Mouse (Mus musculus): ENCODE results near the gene Cdkl4. TPM values are rescaled to one million over a fixed set of nuclear protein-coding genes. Genes with fewer than 3 reads are reported as not detected.
A peak's percentile ranks its signal among the peaks of the same experiment; 100 is the strongest.
"Not testable (repeated sequence)": the region's sequence is repeated elsewhere in the genome, so short reads cannot be mapped to it uniquely, and the experiment has no call there.

Cdkl4 gene
- polyA plus RNA-seq, 1 experiment, result 0.52 TPM

DNA sequence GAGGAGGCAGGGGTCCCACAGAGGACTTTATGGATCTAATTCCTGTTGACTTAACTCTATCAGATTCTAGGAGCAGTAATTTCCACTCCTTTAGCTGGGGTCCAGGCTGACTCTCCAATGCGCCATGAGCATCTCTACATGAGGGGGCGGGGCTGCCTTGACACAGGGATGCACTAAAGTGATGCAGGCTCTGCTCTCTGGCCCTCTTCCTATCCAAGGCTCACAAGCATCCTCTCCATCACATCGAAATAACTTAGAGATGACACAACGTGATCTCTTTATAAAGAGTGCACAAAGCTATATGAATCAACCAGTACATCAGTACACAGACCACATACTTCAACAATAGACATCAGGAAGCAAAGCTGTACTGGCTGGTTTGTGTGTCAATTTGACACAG is 6.2 kb downstream of the Cdkl4 start:
- Histone ChIP-seq H3K4me1 (ENCODE audit: control insufficient read depth, insufficient read depth, low read length) (no peaks in the 10 kb centered on the region), H3K4me3 (replicated peaks; ENCODE audit: control insufficient read depth, low read depth, low read length) (no peak overlapping the region), H3K27ac (ENCODE audit: control insufficient read depth, insufficient read depth, low read depth, low read length, poor library complexity) (no peak overlapping the region)
- no peak for TF ChIP-seq POLR2A (IDR thresholded peaks at IDR 0.05; ENCODE audit: borderline replicate concordance, control insufficient read depth, low read depth, low read length)
- no peak for TF ChIP-seq CTCF (IDR thresholded peaks at IDR 0.05; ENCODE audit: control insufficient read depth, insufficient read depth, low read length)
- WGBS, result 86% methylated on average over 4 of the region's 4 CpGs

DNA sequence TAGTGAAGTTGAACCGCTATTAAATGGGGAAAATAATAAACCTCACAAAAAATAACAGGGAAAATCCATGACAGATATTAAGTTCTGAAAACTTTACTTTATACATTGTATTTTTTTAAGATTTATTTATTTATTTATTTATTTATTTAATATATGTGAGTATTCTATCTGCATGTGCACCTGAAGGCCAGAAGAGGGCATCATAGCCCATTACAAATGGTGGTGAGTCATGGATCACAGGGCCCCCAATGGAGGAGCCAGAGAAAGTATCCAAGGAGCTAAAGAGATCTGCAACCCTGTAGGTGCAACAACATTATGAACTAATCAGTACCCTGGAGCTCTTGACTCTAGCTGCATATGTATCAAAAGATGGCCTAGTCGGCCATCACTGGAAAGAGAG is 7.9 kb downstream of the Cdkl4 start:
- H3K4me3 ChIP-seq (replicated peaks; ENCODE audit: control insufficient read depth, low read depth, low read length); H3K27ac ChIP-seq (ENCODE audit: control insufficient read depth, insufficient read depth, low read depth, low read length, poor library complexity); H3K4me1 ChIP-seq (ENCODE audit: control insufficient read depth, insufficient read depth, low read length): not testable (repeated sequence)
- 88% methylated on average over 1 of the region's 2 CpGs for WGBS

- WGBS, result 86% methylated on average over 6 of the region's 6 CpGs
- Histone ChIP-seq H3K27ac (ENCODE audit: control insufficient read depth, insufficient read depth, low read depth, low read length, poor library complexity) (no peak overlapping the region), H3K4me1 (ENCODE audit: control insufficient read depth, insufficient read depth, low read length) (no peaks in the 10 kb centered on the region), H3K4me3 (replicated peaks; ENCODE audit: control insufficient read depth, low read depth, low read length) (no peak overlapping the region)
- TF ChIP-seq POLR2A (IDR thresholded peaks at IDR 0.05; ENCODE audit: borderline replicate concordance, control insufficient read depth, low read depth, low read length) (no peak), CTCF (IDR thresholded peaks at IDR 0.05; ENCODE audit: control insufficient read depth, insufficient read depth, low read length) (no peak)
These were observed 8.6 kb downstream of the Cdkl4 start for GRCm38 (mm10) chr17:80568842-80569601.

DNA sequence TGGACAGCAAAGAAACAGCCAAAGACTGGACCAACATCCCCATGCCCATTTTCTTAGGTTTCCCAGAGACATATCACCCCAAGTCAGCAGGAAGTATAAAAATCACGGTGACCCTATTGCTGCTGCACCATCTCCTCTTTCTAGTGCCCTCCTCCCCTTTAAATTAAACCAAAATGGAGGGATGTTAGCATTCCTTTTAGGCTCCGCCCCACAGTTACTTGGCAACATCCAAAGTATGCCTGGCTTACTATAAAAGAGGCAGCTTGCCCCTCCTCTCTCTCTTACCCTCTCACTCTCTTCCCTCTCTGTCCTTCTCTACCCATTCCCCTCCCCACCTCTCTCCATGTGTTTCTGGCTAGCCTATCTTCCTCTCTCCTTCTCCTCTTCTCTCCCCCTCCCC is 9.2 kb downstream of the Cdkl4 start:
- Histone ChIP-seq H3K27ac (ENCODE audit: control insufficient read depth, insufficient read depth, low read depth, low read length, poor library complexity) (no peak overlapping the region), H3K4me3 (replicated peaks; ENCODE audit: control insufficient read depth, low read depth, low read length) (no peak overlapping the region), H3K4me1 (ENCODE audit: control insufficient read depth, insufficient read depth, low read length) (no peaks in the 10 kb centered on the region)
- TF ChIP-seq POLR2A (IDR thresholded peaks at IDR 0.05; ENCODE audit: borderline replicate concordance, control insufficient read depth, low read depth, low read length) (no peak), CTCF (IDR thresholded peaks at IDR 0.05; ENCODE audit: control insufficient read depth, insufficient read depth, low read length) (no peak)
- 75% methylated on average over 2 of the region's 2 CpGs for WGBS

DNA sequence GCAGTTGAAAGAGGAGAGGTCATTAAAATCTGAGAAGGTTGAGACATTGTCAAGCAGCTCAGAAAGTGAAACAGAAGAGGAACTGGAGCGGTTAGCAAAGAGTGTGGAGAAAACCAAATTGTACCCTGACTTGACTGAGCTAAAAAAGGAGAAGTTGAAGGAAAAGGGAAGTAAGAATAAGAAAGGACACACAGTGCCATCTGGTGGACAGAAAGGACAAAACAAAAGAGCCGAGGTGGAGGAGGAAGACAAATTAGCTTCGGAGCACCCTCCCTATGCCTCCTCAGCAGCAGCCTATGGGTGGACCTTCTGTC is 13.0 kb downstream of the Cdkl4 start:
- H3K27ac ChIP-seq (ENCODE audit: control insufficient read depth, insufficient read depth, low read depth, low read length, poor library complexity), result peak overlapping the region; percentile 98
- H3K4me3 ChIP-seq (replicated peaks; ENCODE audit: control insufficient read depth, low read depth, low read length), result peak overlapping the region; percentile 87
- no peaks in the 10 kb centered on the region for H3K4me1 ChIP-seq (ENCODE audit: control insufficient read depth, insufficient read depth, low read length)
- peak; percentile 41; the same call in 1 of the 2 replicates for TF ChIP-seq CTCF (IDR thresholded peaks at IDR 0.05; ENCODE audit: control insufficient read depth, insufficient read depth, low read length)
- peak; percentile 54; the same call in 1 of the 2 replicates for TF ChIP-seq POLR2A (IDR thresholded peaks at IDR 0.05; ENCODE audit: borderline replicate concordance, control insufficient read depth, low read depth, low read length)
- 3% methylated on average over 3 of the region's 3 CpGs for WGBS

DNA sequence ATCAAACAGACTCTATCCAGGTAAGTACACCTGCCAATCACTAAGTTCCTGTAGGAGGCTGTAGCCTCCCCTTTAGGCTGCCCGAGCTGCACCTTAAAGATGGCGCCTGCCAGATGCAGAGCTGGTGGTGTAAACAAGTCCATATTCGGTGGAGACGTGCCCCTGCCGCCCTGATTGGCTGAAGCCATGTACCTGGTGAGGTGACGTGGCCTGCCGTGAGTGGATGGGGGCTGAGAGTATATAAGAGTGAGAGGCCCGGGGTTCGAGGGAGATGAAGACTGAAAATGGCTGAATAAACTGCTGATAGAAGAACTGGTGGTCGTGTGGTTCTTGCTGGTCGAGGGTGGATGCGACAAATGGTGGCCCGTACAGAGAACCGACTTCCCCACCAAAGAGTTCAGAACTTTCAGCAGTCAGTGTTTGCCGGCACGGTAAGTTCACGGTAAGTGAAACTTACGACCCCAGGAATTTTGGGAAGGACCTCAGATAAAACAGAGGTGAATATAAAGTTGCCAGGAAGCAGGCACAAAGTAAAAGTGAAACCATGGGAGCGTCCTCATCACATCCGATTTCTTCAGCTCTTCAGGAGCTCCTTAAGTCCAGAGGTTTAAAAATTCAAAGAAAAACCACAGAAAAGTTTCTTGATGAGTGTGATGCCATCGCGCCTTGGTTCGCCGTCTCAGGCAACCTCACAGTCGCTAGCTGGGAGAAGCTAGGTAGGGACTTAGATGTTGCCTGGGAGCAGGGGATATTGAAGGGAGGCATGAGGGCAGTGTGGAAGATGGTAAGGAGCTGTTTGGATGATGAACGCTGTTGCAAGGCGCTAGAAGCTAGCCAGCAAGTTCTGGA is 13.6 kb downstream of the Cdkl4 start:
- WGBS, result 20% methylated on average over 27 of the region's 27 CpGs
- not testable (repeated sequence) for H3K4me1 ChIP-seq (ENCODE audit: control insufficient read depth, insufficient read depth, low read length)
- TF ChIP-seq CTCF (IDR thresholded peaks at IDR 0.05; ENCODE audit: control insufficient read depth, insufficient read depth, low read length) (peak; percentile 11; the same call in 1 of the 2 replicates), POLR2A (IDR thresholded peaks at IDR 0.05; ENCODE audit: borderline replicate concordance, control insufficient read depth, low read depth, low read length) (0 out of 2 replicates have a peak, but pooled peaks have one; percentile 12)
- peak overlapping the region; percentile 98 for H3K27ac ChIP-seq (ENCODE audit: control insufficient read depth, insufficient read depth, low read depth, low read length, poor library complexity)
- peak overlapping the region; percentile 87 for H3K4me3 ChIP-seq (replicated peaks; ENCODE audit: control insufficient read depth, low read depth, low read length)

DNA sequence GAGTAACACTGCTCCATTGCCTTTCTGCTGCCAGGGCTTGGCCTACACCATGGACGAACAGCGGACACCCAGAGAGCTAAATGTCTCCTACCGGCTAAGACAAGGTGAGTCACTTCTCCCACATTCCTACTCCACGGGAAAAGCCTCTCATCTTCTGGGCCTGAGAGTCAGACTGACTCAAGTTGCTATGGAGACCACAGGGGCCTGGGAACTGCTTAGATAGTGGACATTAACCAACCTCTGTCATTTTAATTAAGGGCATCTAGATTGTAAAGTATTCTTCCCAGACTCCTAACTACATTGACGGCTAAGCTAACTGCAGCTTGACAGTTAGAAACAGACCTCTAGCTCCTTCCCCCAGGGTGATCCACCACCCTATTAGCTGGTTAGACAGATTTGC is 14.8 kb downstream of the Cdkl4 start:
- Histone ChIP-seq H3K27ac (ENCODE audit: control insufficient read depth, insufficient read depth, low read depth, low read length, poor library complexity) (no peak overlapping the region), H3K4me3 (replicated peaks; ENCODE audit: control insufficient read depth, low read depth, low read length) (peak overlapping the region; percentile 6), H3K4me1 (ENCODE audit: control insufficient read depth, insufficient read depth, low read length) (no peaks in the 10 kb centered on the region)
- WGBS, result 87% methylated on average over 5 of the region's 5 CpGs
- TF ChIP-seq POLR2A (IDR thresholded peaks at IDR 0.05; ENCODE audit: borderline replicate concordance, control insufficient read depth, low read depth, low read length), result no peak
- no peak for TF ChIP-seq CTCF (IDR thresholded peaks at IDR 0.05; ENCODE audit: control insufficient read depth, insufficient read depth, low read length)

GRCm38 (mm10) chr17:80560669-80561401 is 16.8 kb downstream of the Cdkl4 start:
- TF ChIP-seq CTCF (IDR thresholded peaks at IDR 0.05; ENCODE audit: control insufficient read depth, insufficient read depth, low read length) (peak; percentile 94), POLR2A (IDR thresholded peaks at IDR 0.05; ENCODE audit: borderline replicate concordance, control insufficient read depth, low read depth, low read length) (no peak)
- WGBS, result 13% methylated on average over 12 of the region's 12 CpGs
- H3K4me1 ChIP-seq (ENCODE audit: control insufficient read depth, insufficient read depth, low read length), result no peaks in the 10 kb centered on the region
- no peak overlapping the region for H3K27ac ChIP-seq (ENCODE audit: control insufficient read depth, insufficient read depth, low read depth, low read length, poor library complexity)
- H3K4me3 ChIP-seq (replicated peaks; ENCODE audit: control insufficient read depth, low read depth, low read length), result no peak overlapping the region
